In genomic region chr1:111864779-111865165, GRCm38 (mm10) we compare ENCODE assay signal across 8 mouse cellular contexts. TPM values are rescaled to one million over a fixed set of nuclear protein-coding genes. Genes with fewer than 3 reads are reported as not detected.
DNase-seq lines count a peak whose midpoint lies in the region; ATAC-seq and TF ChIP-seq lines count a peak whose summit lies in the region.

Gene Dsel (minus strand): TSS chr1:111864918.

- in situ Hi-C loops in Patski (cut with MboI; ENCODE audit: low pct_unique_long_range_greater_than_20kb) = loop anchor here (5.0 kb wide), 1 partner anchor 513 kb away; no protein-coding TSS in a partner anchor

- WGBS in hindbrain, embryonic 10.5 days = under 1% methylated on average over 33 of the region's 33 CpGs
- under 1% methylated on average over 33 of the region's 33 CpGs for WGBS in lung, embryonic 15.5 days
- under 1% methylated on average over 33 of the region's 33 CpGs for WGBS in olfactory bulb, adult 2 months

- TF ChIP-seq CTCF in Patski (IDR thresholded peaks at IDR 0.05) = no peak
- no peak for TF ChIP-seq CTCF in olfactory bulb, adult 2 months (IDR thresholded peaks at IDR 0.05; ENCODE audit: insufficient read depth, low read depth, low read length)

- peak within 1 kb of the TSS; percentile 95 for H3K27ac ChIP-seq in hindbrain, embryonic 10.5 days
- H3K27ac ChIP-seq in lung, embryonic 15.5 days = peak within 1 kb of the TSS; percentile 97
- H3K27ac ChIP-seq in olfactory bulb, adult 2 months (ENCODE audit: insufficient read depth, low read depth, low read length) = no peak within 1 kb of the TSS

- peaks cover 16% of the 10 kb centered on the region for H3K27me3 ChIP-seq in Patski
- H3K27me3 ChIP-seq in hindbrain, embryonic 10.5 days (ENCODE audit: insufficient read depth, poor library complexity, severe bottlenecking) = no peaks in the 10 kb centered on the region
- H3K27me3 ChIP-seq in lung, embryonic 15.5 days = no peaks in the 10 kb centered on the region

- peak; percentile 51 for DNase-seq in Patski (ENCODE audit: low read depth, low spot score)
- peak; percentile 97 to 98 for DNase-seq in cerebellum, postnatal 10 days
- DNase-seq in frontal cortex, adult 2 months (ENCODE audit: extremely low spot score in 1 of 2, low spot score in 1 of 2) = peak; percentile 76 to 91
- peak; percentile 93 for DNase-seq in hindbrain, embryonic 10.5 days (ENCODE audit: low spot score)
- DNase-seq in layer of hippocampus, adult 9-10 months (ENCODE audit: low spot score) = peak; percentile 64
- peak; percentile 75 to 80 for DNase-seq in thymus, adult 18-20 months

- POLR2A ChIA-PET in Patski (lab: Charles Lee) = no interaction called here

- peak within 1 kb of the TSS; percentile 79 for H3K4me2 ChIP-seq in lung, embryonic 15.5 days

- peak within 1 kb of the TSS; percentile 83 for H3K4me3 ChIP-seq in hindbrain, embryonic 10.5 days
- peak within 1 kb of the TSS; percentile 79 for H3K4me3 ChIP-seq in lung, embryonic 15.5 days
- peak within 1 kb of the TSS; percentile 60 for H3K4me3 ChIP-seq in olfactory bulb, adult 2 months (ENCODE audit: insufficient read depth, low read depth, low read length)

- H3K36me3 ChIP-seq in hindbrain, embryonic 10.5 days = peaks cover 8% of the 10 kb centered on the region; the same call in 1 of the 2 replicates
- no peaks in the 10 kb centered on the region for H3K36me3 ChIP-seq in lung, embryonic 15.5 days

- no peaks in the 10 kb centered on the region for H3K9me3 ChIP-seq in hindbrain, embryonic 10.5 days
- no peaks in the 10 kb centered on the region for H3K9me3 ChIP-seq in lung, embryonic 15.5 days

- H3K4me1 ChIP-seq in hindbrain, embryonic 10.5 days (replicated peaks) = peaks cover 6% of the 10 kb centered on the region; the same call in 1 of the 2 replicates
- H3K4me1 ChIP-seq in lung, embryonic 15.5 days = peaks cover 9% of the 10 kb centered on the region
- H3K4me1 ChIP-seq in olfactory bulb, adult 2 months (ENCODE audit: control insufficient read depth, insufficient read depth, low read length) = no peaks in the 10 kb centered on the region

- peak within 1 kb of the TSS; percentile 63 for H3K9ac ChIP-seq in lung, embryonic 15.5 days

- CTCF ChIA-PET in Patski (lab: Charles Lee) = interaction anchor here (1.1 to 1.4 kb wide), 2 partner anchors 13 to 42 kb away, joined by 3 to 5 read pairs; no protein-coding TSS in a partner anchor

- ATAC-seq in Patski = peak; percentile 97
- ATAC-seq in lung, embryonic 15.5 days (ENCODE audit: borderline replicate concordance, extremely low read depth, low FRiP score, low TSS enrichment) = peak; percentile 98

- no peak for TF ChIP-seq POLR2A in olfactory bulb, adult 2 months (IDR thresholded peaks at IDR 0.05; ENCODE audit: insufficient read depth, low read depth, low read length)

RNA-seq across cellular contexts. Expression of gene Dsel, which starts in this region (rescaled TPM):
- 9.0 TPM for polyA plus RNA-seq in Patski (2021)
- 5.3 and 7.6 TPM in 2 replicates for polyA plus RNA-seq in frontal cortex, adult 2 months (2012; rRNA removed)
- 6.5 and 9.5 TPM in 2 replicates for polyA plus RNA-seq in hindbrain, embryonic 10.5 days (2016; fragmentation: Nextera tagmentation; extraction: Ambion mirVana)
- polyA plus RNA-seq in lung, embryonic 15.5 days (2015; fragmentation: Nextera tagmentation; extraction: Ambion mirVana) = 11.5 and 11.8 TPM in 2 replicates
- polyA plus RNA-seq in olfactory bulb, adult 2 months (2012; ENCODE audit: insufficient read depth, insufficient read length, low replicate concordance, missing spikeins) = not detected in 2 replicates
